Mouse (Mus musculus) erythroblast, embryonic 14.5 days (primary cell): ENCODE results near the gene Taf8.

Experiments used
- GATA1 ChIP-seq: IDR thresholded peaks from 2 replicates; pipeline ENCODE4 v1.6.1; 2012; ENCODE audit warnings: low read length, inconsistent platforms, mixed read lengths
- TAL1 ChIP-seq: IDR thresholded peaks from 3 replicates; pipeline ENCODE4 v1.6.1; 2012; ENCODE audit warnings: low read length, inconsistent platforms, mixed read lengths

GRCm38 (mm10) chr17:47468466-47468865 is 33.6 kb downstream of the Taf8 start:
- TF ChIP-seq GATA1 (no peak), TAL1 (no peak)
